Mouse (Mus musculus) embryonic facial prominence, embryonic 11.5 days (tissue): Measurements from ENCODE around the gene Phtf1. TPM values are rescaled to one million over a fixed set of nuclear protein-coding genes. Genes with fewer than 3 reads are reported as not detected.
A peak's percentile ranks its signal among the peaks of the same experiment; 100 is the strongest.

Experiments
- ATAC-seq: fragments of 200-750 bp; cut with Nextera tagmentation; replicated peaks from 2 replicates; pipeline ENCODE4 v1.8.0; 2017; ENCODE audit warnings: low read depth; ENCODE audit not compliant: insufficient number of reproducible peaks, low FRiP score, low TSS enrichment
- DNase-seq: peaks from one replicate; pipeline ENCODE4 v3.0.0-alpha.2; 2015; ENCODE audit warnings: low spot score
- H3K27ac ChIP-seq: fragments of 300-500 bp; sonication (generic); replicated peaks from 2 replicates; pipeline ENCODE4 v1.5.1; 2014; ENCODE audit warnings: mild to moderate bottlenecking, low read depth, low read length, control low read depth
- H3K27me3 ChIP-seq: fragments of 300-500 bp; sonication (generic); 2 replicates; pipeline ENCODE4 v1.6.1; 2014; ENCODE audit warnings: mild to moderate bottlenecking, low read length, moderate library complexity, mixed read lengths; ENCODE audit not compliant: control insufficient read depth, insufficient read depth
- H3K36me3 ChIP-seq: fragments of 300-500 bp; sonication (generic); replicated peaks from 2 replicates; pipeline ENCODE4 v1.6.1; 2014; ENCODE audit warnings: low read depth, mild to moderate bottlenecking, low read length, moderate library complexity, mixed read lengths; ENCODE audit not compliant: control insufficient read depth, insufficient read depth
- H3K4me1 ChIP-seq: fragments of 300-500 bp; sonication (generic); 2 replicates; pipeline ENCODE4 v1.6.1; 2014; ENCODE audit warnings: low read length, mixed read lengths; ENCODE audit not compliant: control insufficient read depth, insufficient read depth
- H3K4me2 ChIP-seq: fragments of 300-500 bp; sonication (generic); 2 replicates; pipeline ENCODE4 v1.6.1; 2014; ENCODE audit warnings: low read depth, mild to moderate bottlenecking, control low read depth, low read length, moderate library complexity
- H3K4me3 ChIP-seq: fragments of 300-500 bp; sonication (generic); 2 replicates; pipeline ENCODE4 v1.5.1; 2014; ENCODE audit warnings: low read depth, low read length, control low read depth
- H3K9ac ChIP-seq: fragments of 300-500 bp; sonication (generic); replicated peaks from 2 replicates; pipeline ENCODE4 v1.6.1; 2014; ENCODE audit warnings: mild to moderate bottlenecking, control low read depth, low read length
- H3K9me3 ChIP-seq: fragments of 300-500 bp; sonication (generic); replicated peaks from 2 replicates; pipeline ENCODE4 v1.6.1; 2016; ENCODE audit warnings: mild to moderate bottlenecking, low read length, inconsistent platforms, mixed read lengths; ENCODE audit not compliant: control insufficient read depth
- WGBS: fragments of 180-500 bp; shearing (Covaris S2); extraction: QIAGEN DNeasy Blood & Tissue Kit; methylation state at CpG from one replicate; pipeline ENCODE4 v1.1.7; 2014; 5-methylcytosine and 5-hydroxymethylcytosine counted together
- polyA plus RNA-seq: library from polyadenylated mRNA; unstranded; fragments of >200 nt; fragmentation: Nextera tagmentation; extraction: Ambion mirVana; gene quantifications from 2 replicates; pipeline ENCODE4 v1.2.1, GENCODE M21; 2014

Phtf1 gene
- polyA plus RNA-seq, 1 experiment from 2014 or later: 53.2 TPM

- Histone ChIP-seq H3K4me2 (peak overlapping the region; percentile 74), H3K4me3 (peak overlapping the region; percentile 81), H3K4me1 (no peaks in the 10 kb centered on the region), H3K36me3 (no peaks in the 10 kb centered on the region), H3K27me3 (no peaks in the 10 kb centered on the region), H3K27ac (peak overlapping the region; percentile 92), H3K9ac (peak overlapping the region; percentile 93), H3K9me3 (no peaks in the 10 kb centered on the region)
- ATAC-seq (peak; percentile 80), DNase-seq (peak; percentile 72)
- WGBS: 0% methylated on average over 23 of the region's 24 CpGs
These were observed 791 bp downstream of the Phtf1 start for GRCm38 (mm10) chr3:103968701-103969100.

GRCm38 (mm10) chr3:103971157-103971556, 3.2 kb downstream of the Phtf1 start:
- Histone ChIP-seq H3K27ac (no peak overlapping the region), H3K36me3 (no peaks in the 10 kb centered on the region), H3K9me3 (no peaks in the 10 kb centered on the region), H3K9ac (no peak overlapping the region), H3K4me3 (no peak overlapping the region), H3K4me2 (no peak overlapping the region), H3K27me3 (no peaks in the 10 kb centered on the region), H3K4me1 (no peaks in the 10 kb centered on the region)
- no peak for ATAC-seq
- no peak for DNase-seq
- 93% methylated on average over 2 of the region's 2 CpGs for WGBS

- no peak overlapping the region for H3K4me2 ChIP-seq
- no peak overlapping the region for H3K27ac ChIP-seq
- H3K4me3 ChIP-seq: no peak overlapping the region
- ATAC-seq: no peak
- WGBS: 93% methylated on average over 4 of the region's 4 CpGs
- H3K27me3 ChIP-seq: no peaks in the 10 kb centered on the region
- no peaks in the 10 kb centered on the region for H3K4me1 ChIP-seq
- H3K36me3 ChIP-seq: no peaks in the 10 kb centered on the region
- H3K9ac ChIP-seq: no peak overlapping the region
- H3K9me3 ChIP-seq: no peaks in the 10 kb centered on the region
- DNase-seq: no peak
These were observed 16.6 kb downstream of the Phtf1 start for GRCm38 (mm10) chr3:103984556-103984955.

- H3K36me3 ChIP-seq: no peaks in the 10 kb centered on the region; the same call in 1 of the 2 replicates
These were observed 17.3 kb downstream of the Phtf1 start for GRCm38 (mm10) chr3:103985194-103985593.

GRCm38 (mm10) chr3:103987831-103988432, 20.0 kb downstream of the Phtf1 start:
- H3K9ac ChIP-seq: no peak overlapping the region
- no peaks in the 10 kb centered on the region for H3K4me1 ChIP-seq
- no peak for DNase-seq
- no peak overlapping the region for H3K4me2 ChIP-seq
- ATAC-seq: no peak
- H3K27me3 ChIP-seq: no peaks in the 10 kb centered on the region
- no peaks in the 10 kb centered on the region for H3K9me3 ChIP-seq
- H3K4me3 ChIP-seq: no peak overlapping the region
- peaks cover 2% of the 10 kb centered on the region; the same call in 1 of the 2 replicates for H3K36me3 ChIP-seq
- no peak overlapping the region for H3K27ac ChIP-seq
- 68% methylated on average over 5 of the region's 5 CpGs for WGBS

More at GRCm38 (mm10) chr3:103985194-103985593, 17.3 kb downstream of the Phtf1 start:
- no peak overlapping the region for H3K4me3 ChIP-seq
- H3K27ac ChIP-seq: no peak overlapping the region
- H3K4me2 ChIP-seq: no peak overlapping the region
- ATAC-seq: no peak
- WGBS: 94% methylated on average over 2 of the region's 2 CpGs
- no peaks in the 10 kb centered on the region for H3K4me1 ChIP-seq
- no peaks in the 10 kb centered on the region for H3K27me3 ChIP-seq
- H3K9me3 ChIP-seq: no peaks in the 10 kb centered on the region
- DNase-seq: no peak
- no peak overlapping the region for H3K9ac ChIP-seq

GRCm38 (mm10) chr3:103989352-103989751, 21.4 kb downstream of the Phtf1 start:
- H3K4me3 ChIP-seq: no peak overlapping the region
- no peak overlapping the region for H3K9ac ChIP-seq
- ATAC-seq (no peak), DNase-seq (no peak)
- H3K36me3 ChIP-seq: peaks cover 2% of the 10 kb centered on the region; the same call in 1 of the 2 replicates
- no peaks in the 10 kb centered on the region for H3K4me1 ChIP-seq
- H3K4me2 ChIP-seq: no peak overlapping the region
- no peaks in the 10 kb centered on the region for H3K9me3 ChIP-seq
- H3K27ac ChIP-seq: no peak overlapping the region
- no peaks in the 10 kb centered on the region for H3K27me3 ChIP-seq
- WGBS: 87% methylated on average over 4 of the region's 4 CpGs

- H3K27me3 ChIP-seq: no peaks in the 10 kb centered on the region
- DNase-seq: no peak
- H3K9ac ChIP-seq: no peak overlapping the region
- no peak for ATAC-seq
- H3K4me1 ChIP-seq: no peaks in the 10 kb centered on the region
- H3K9me3 ChIP-seq: no peaks in the 10 kb centered on the region
- H3K4me2 ChIP-seq: no peak overlapping the region
- H3K4me3 ChIP-seq: no peak overlapping the region
- H3K27ac ChIP-seq: no peak overlapping the region
- H3K36me3 ChIP-seq: peaks cover 2% of the 10 kb centered on the region; the same call in 1 of the 2 replicates
- WGBS: 91% methylated on average over 3 of the region's 3 CpGs
These were observed 23.4 kb downstream of the Phtf1 start for GRCm38 (mm10) chr3:103991271-103991670.

- H3K4me1 ChIP-seq: no peaks in the 10 kb centered on the region
- ATAC-seq (no peak), DNase-seq (no peak)
- H3K4me3 ChIP-seq: no peak overlapping the region
- H3K27me3 ChIP-seq: no peaks in the 10 kb centered on the region
- WGBS: 93% methylated on average over 4 of the region's 4 CpGs
- H3K9me3 ChIP-seq: no peaks in the 10 kb centered on the region
- no peak overlapping the region for H3K27ac ChIP-seq
- no peak overlapping the region for H3K4me2 ChIP-seq
- no peak overlapping the region for H3K9ac ChIP-seq
- H3K36me3 ChIP-seq: no peaks in the 10 kb centered on the region
These were observed 30.8 kb downstream of the Phtf1 start for GRCm38 (mm10) chr3:103998724-103999123.
